Comparison of ENCODE assay signal across 9 mouse cellular contexts in genomic region chr10:34483297-34484013, GRCm38 (mm10). TPM values are rescaled to one million over a fixed set of nuclear protein-coding genes. Genes with fewer than 3 reads are reported as not detected.
A peak's percentile ranks its signal among the peaks of the same experiment; 100 is the strongest.
DNase-seq lines count a peak whose midpoint lies in the region; ATAC-seq and TF ChIP-seq lines count a peak whose summit lies in the region.
"Had no signal": no experiment of that assay in that cellular context is flagged by ENCODE, and none has a peak within 500 bp of the region (broad histone marks: within the 10 kb centered on the region; RNA-seq: fewer than 3 reads in every experiment).

Frk (plus strand) TSS chr10:34483399.

- intact Hi-C loops in left cerebral cortex, adult 2 months (cut with DNase I): no loop called here
- intact Hi-C loops in left cerebral cortex, postnatal 25 days (cut with DNase I): no loop called here

- no peak for TF ChIP-seq CTCF in left cerebral cortex, adult 2 months (IDR thresholded peaks at IDR 0.05)
- no peak for TF ChIP-seq CTCF in lung, adult 2 months (IDR thresholded peaks at IDR 0.05; ENCODE audit: insufficient read depth, low read length)
- no peak for TF ChIP-seq CTCF in testis, adult 2 months (IDR thresholded peaks at IDR 0.05; ENCODE audit: control insufficient read depth, insufficient read depth, insufficient replicate concordance, low read depth, low read length)

- ATAC-seq in cerebellum, adult (ENCODE audit: insufficient number of reproducible peaks, low FRiP score, low TSS enrichment): no peak

- 12% methylated on average over 11 of the region's 11 CpGs for WGBS in lung, adult 2 months

- H3K4me3 ChIP-seq in left cerebral cortex, adult 2 months: peak within 1 kb of the TSS; percentile 9; the same call in 1 of the 2 replicates
- H3K4me3 ChIP-seq in lung, adult 2 months (replicated peaks; ENCODE audit: extremely low read depth, low read depth, low read length): peak within 1 kb of the TSS; percentile 70
- peak within 1 kb of the TSS; percentile 69 for H3K4me3 ChIP-seq in testis, adult 2 months (ENCODE audit: control insufficient read depth, low read depth, low read length)

- H3K27me3 ChIP-seq in testis, adult 2 months (ENCODE audit: control insufficient read depth, insufficient read depth, low read length): no peaks in the 10 kb centered on the region

- H3K27ac ChIP-seq in left cerebral cortex, adult 2 months: no peak within 1 kb of the TSS
- peak within 1 kb of the TSS; percentile 37; the same call in 1 of the 2 replicates for H3K27ac ChIP-seq in testis, adult 2 months (ENCODE audit: control insufficient read depth, insufficient read depth, low read depth, low read length)

- no peak for TF ChIP-seq POLR2A in lung, adult 2 months (IDR thresholded peaks at IDR 0.05; ENCODE audit: borderline replicate concordance, extremely low read depth, low read depth, low read length)
- no peak for TF ChIP-seq POLR2A in testis, adult 2 months (IDR thresholded peaks at IDR 0.05; ENCODE audit: control insufficient read depth, low read depth, low read length)

- H3K36me3 ChIP-seq in testis, adult 2 months (ENCODE audit: control insufficient read depth, insufficient read depth, low read length): no peaks in the 10 kb centered on the region

- no peak for DNase-seq in left cerebral cortex, adult 2 months (ENCODE audit: extremely low spot score in 1 of 2, low spot score in 2 of 2)
- no peak for DNase-seq in left cerebral cortex, postnatal 25 days (ENCODE audit: low spot score in 2 of 2)
- peak; percentile 22 for DNase-seq in gonadal fat pad, adult 2 months (ENCODE audit: low read depth)
- peak; percentile 70 for DNase-seq in kidney, adult 18-20 months
- DNase-seq in lung, adult 2 months: peak; percentile 46
- DNase-seq in frontal cortex, postnatal 25 days (ENCODE audit: low spot score in 2 of 2): no peak

- no peaks in the 10 kb centered on the region; the same call in 1 of the 2 replicates for H3K4me1 ChIP-seq in lung, adult 2 months (ENCODE audit: control insufficient read depth, insufficient read depth, low read length)
- peaks cover 6% of the 10 kb centered on the region for H3K4me1 ChIP-seq in testis, adult 2 months (ENCODE audit: control insufficient read depth, insufficient read depth, low read length)

RNA-seq across cellular contexts. Expression of gene Frk, which starts in this region (rescaled TPM):
- total RNA-seq in left cerebral cortex, adult 2 months (2021): under 1 TPM; 0.32 to 0.56 TPM
- under 1 TPM; 0.34 to 0.37 TPM for total RNA-seq in left cerebral cortex, postnatal 25 days (2021)
- 6.0 and 7.8 TPM in 2 replicates for polyA plus RNA-seq in gonadal fat pad, adult 2 months (2012; rRNA removed)
- 0.80 and 1.5 TPM in 2 replicates for polyA plus RNA-seq in lung, adult 2 months (2012; rRNA removed)
- polyA plus RNA-seq in testis, adult 2 months (2012; rRNA removed): 0.06 and 0.26 TPM in 2 replicates
- total RNA-seq: MEL had no signal

Comparison
In these comparisons a context has a peak if more than half of its experiments do, and no peak if none do; other contexts are left out.
1. DNase-seq: peak in gonadal fat pad, adult 2 months (single experiment), kidney, adult 18-20 months (single experiment) and lung, adult 2 months (single experiment); none in left cerebral cortex, adult 2 months (0 of 2), left cerebral cortex, postnatal 25 days (0 of 2) and frontal cortex, postnatal 25 days (0 of 2).
2. H3K4me3 ChIP-seq: peak in every context shown above with its lines; median percentile 70 in lung, adult 2 months; 69 in testis, adult 2 months; 9 in left cerebral cortex, adult 2 months.